ENCODE assay signal across 9 mouse cellular contexts in the genomic region with DNA sequence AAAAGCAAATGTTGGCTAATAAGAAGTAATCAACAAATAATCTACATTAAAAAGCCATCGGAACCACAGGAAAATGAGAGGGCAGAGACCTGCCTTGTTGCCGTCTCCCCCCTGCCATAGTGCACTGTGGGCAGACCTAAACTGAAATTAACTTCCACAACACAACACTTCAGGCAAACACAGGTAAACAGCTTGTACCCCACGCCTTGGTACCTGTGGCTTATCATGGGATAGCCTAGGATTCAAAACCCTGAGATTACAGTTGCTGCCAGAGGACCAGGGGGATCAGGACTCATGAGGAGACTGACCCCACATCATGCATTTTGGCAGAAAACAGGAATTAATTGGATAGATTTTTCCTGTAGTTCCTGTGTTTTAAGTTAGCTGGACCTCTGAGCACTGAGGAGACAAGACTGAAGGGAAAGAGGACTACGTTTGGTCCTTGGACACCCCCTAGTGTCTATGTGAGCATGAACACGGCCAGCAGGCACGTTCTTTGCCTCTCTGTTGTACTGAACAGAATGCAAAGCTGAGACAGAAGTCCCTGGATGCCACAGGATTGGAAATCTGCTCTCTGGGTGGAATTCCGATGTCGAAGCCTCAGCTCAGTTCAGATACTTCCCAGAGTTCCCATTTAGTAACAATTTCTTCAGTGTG.
DNase-seq lines count a peak whose midpoint lies in the region; ATAC-seq and TF ChIP-seq lines count a peak whose summit lies in the region.
"Had no signal": no experiment of that assay in that cellular context is flagged by ENCODE, and none has a peak within 500 bp of the region (broad histone marks: within the 10 kb centered on the region; RNA-seq: fewer than 3 reads in every experiment).

No protein-coding gene starts in this region.

- H3K27ac ChIP-seq in forebrain, embryonic 13.5 days: no peak overlapping the region
- H3K27ac ChIP-seq in intestine, embryonic 14.5 days (ENCODE audit: low read depth): no peak overlapping the region
- peak overlapping the region; percentile 40; the same call in 1 of the 2 replicates for H3K27ac ChIP-seq in left cerebral cortex, adult 2 months
- H3K27ac ChIP-seq in midbrain, embryonic 12.5 days (replicated peaks): no peak overlapping the region
- H3K27ac ChIP-seq: liver, embryonic 13.5 days had no signal

- no peak overlapping the region for H3K9ac ChIP-seq in forebrain, embryonic 13.5 days
- no peak overlapping the region for H3K9ac ChIP-seq in intestine, embryonic 14.5 days (ENCODE audit: low read length)
- no peak overlapping the region for H3K9ac ChIP-seq in midbrain, embryonic 12.5 days (replicated peaks)
- H3K9ac ChIP-seq: liver, embryonic 13.5 days had no signal

- H3K4me3 ChIP-seq in forebrain, embryonic 13.5 days: no peak overlapping the region
- no peak overlapping the region for H3K4me3 ChIP-seq in intestine, embryonic 14.5 days (ENCODE audit: low read depth, low read length)
- no peak overlapping the region for H3K4me3 ChIP-seq in left cerebral cortex, adult 2 months
- H3K4me3 ChIP-seq in midbrain, embryonic 12.5 days: no peak overlapping the region
- H3K4me3 ChIP-seq: liver, embryonic 13.5 days had no signal

- no peaks in the 10 kb centered on the region for H3K9me3 ChIP-seq in forebrain, embryonic 13.5 days (replicated peaks)
- H3K9me3 ChIP-seq in intestine, embryonic 14.5 days (ENCODE audit: control insufficient read depth, low read length): no peaks in the 10 kb centered on the region
- H3K9me3 ChIP-seq in midbrain, embryonic 12.5 days: no peaks in the 10 kb centered on the region
- H3K9me3 ChIP-seq: liver, embryonic 13.5 days had no signal

- DNase-seq in CD4-positive, CD25-positive, alpha-beta regulatory T cell, adult 2 months (ENCODE audit: low read depth, low spot score): peak; percentile 3
- DNase-seq in adrenal gland, postnatal 25 days: peak; percentile 17
- DNase-seq in intestine, embryonic 14.5 days (ENCODE audit: low spot score): peak; percentile 53
- peak; percentile 65 to 66 for DNase-seq in left cerebral cortex, adult 2 months (ENCODE audit: extremely low spot score in 1 of 2, low spot score in 2 of 2)
- DNase-seq in yolk sac, embryonic 10.5 days (ENCODE audit: low spot score): peak; percentile 8
- DNase-seq: liver, embryonic 13.5 days had no signal

- intact Hi-C loops in left cerebral cortex, adult 2 months (cut with DNase I): loop anchor here (5.0 to 10.0 kb wide), 6 partner anchors 201 to 1996 kb away; a partner anchor contains a TSS

- H3K4me1 ChIP-seq in forebrain, embryonic 13.5 days: peaks cover 17% of the 10 kb centered on the region
- H3K4me1 ChIP-seq in intestine, embryonic 14.5 days (replicated peaks; ENCODE audit: control insufficient read depth, insufficient read depth, low read length): no peaks in the 10 kb centered on the region
- peaks cover 3% of the 10 kb centered on the region; the same call in 1 of the 2 replicates for H3K4me1 ChIP-seq in midbrain, embryonic 12.5 days
- H3K4me1 ChIP-seq: liver, embryonic 13.5 days had no signal

- peak; percentile 77 for TF ChIP-seq CTCF in left cerebral cortex, adult 2 months (IDR thresholded peaks at IDR 0.05)

- H3K4me2 ChIP-seq in forebrain, embryonic 13.5 days: no peak overlapping the region
- no peak overlapping the region for H3K4me2 ChIP-seq in intestine, embryonic 14.5 days (ENCODE audit: low read length)
- no peak overlapping the region for H3K4me2 ChIP-seq in midbrain, embryonic 12.5 days (replicated peaks)
- H3K4me2 ChIP-seq: liver, embryonic 13.5 days had no signal

- ATAC-seq in CD4-positive, CD25-positive, alpha-beta regulatory T cell, adult 4 months: no peak
- peak; percentile 89 for ATAC-seq in forebrain, embryonic 13.5 days
- 0 out of 2 replicates have a peak, but pooled peaks have one; percentile 32 for ATAC-seq in intestine, embryonic 14.5 days (replicated peaks; ENCODE audit: low FRiP score, low TSS enrichment, low read depth)
- peak; percentile 78 for ATAC-seq in midbrain, embryonic 12.5 days (ENCODE audit: low FRiP score, low read depth)

- H3K36me3 ChIP-seq in forebrain, embryonic 13.5 days (ENCODE audit: poor library complexity, severe bottlenecking): no peaks in the 10 kb centered on the region
- no peaks in the 10 kb centered on the region for H3K36me3 ChIP-seq in intestine, embryonic 14.5 days (ENCODE audit: control insufficient read depth, insufficient read depth, low read length)
- no peaks in the 10 kb centered on the region for H3K36me3 ChIP-seq in midbrain, embryonic 12.5 days
- H3K36me3 ChIP-seq: liver, embryonic 13.5 days had no signal

- WGBS in forebrain, embryonic 13.5 days: 41% methylated on average over 8 of the region's 8 CpGs
- 47% methylated on average over 8 of the region's 8 CpGs for WGBS in intestine, embryonic 14.5 days
- 44% methylated on average over 8 of the region's 8 CpGs for WGBS in midbrain, embryonic 12.5 days

- H3K27me3 ChIP-seq in forebrain, embryonic 13.5 days: no peaks in the 10 kb centered on the region
- H3K27me3 ChIP-seq in intestine, embryonic 14.5 days (replicated peaks; ENCODE audit: control insufficient read depth, insufficient read depth, low read length): no peaks in the 10 kb centered on the region
- no peaks in the 10 kb centered on the region for H3K27me3 ChIP-seq in midbrain, embryonic 12.5 days
- H3K27me3 ChIP-seq: liver, embryonic 13.5 days had no signal

Comparison
In these comparisons a context has a peak if more than half of its experiments do, and no peak if none do; other contexts are left out.
1. DNase-seq: peak in every context shown above with its lines; median percentile 66 in left cerebral cortex, adult 2 months; 53 in intestine, embryonic 14.5 days; 17 in adrenal gland, postnatal 25 days; 8 in yolk sac, embryonic 10.5 days; 3 in CD4-positive, CD25-positive, alpha-beta regulatory T cell, adult 2 months.